Mouse (Mus musculus) limb, embryonic 13.5 days (tissue): ENCODE data around the gene Vtcn1. TPM values are rescaled to one million over a fixed set of nuclear protein-coding genes. Genes with fewer than 3 reads are reported as not detected.
"Not testable (repeated sequence)": the region's sequence is repeated elsewhere in the genome, so short reads cannot be mapped to it uniquely, and the experiment has no call there.

Source experiments
- ATAC-seq: fragments of 200-750 bp; cut with Nextera tagmentation; 2 replicates; pipeline ENCODE4 v1.8.0; 2017; ENCODE audit warnings: low read depth, moderate number of reproducible peaks, moderate TSS enrichment; ENCODE audit not compliant: low FRiP score
- H3K27ac ChIP-seq: fragments of 300-500 bp; sonication (generic); 2 replicates; pipeline ENCODE4 v1.5.1; 2015; ENCODE audit warnings: inconsistent platforms, mild to moderate bottlenecking, moderate library complexity
- H3K27me3 ChIP-seq: fragments of 300-500 bp; sonication (generic); 2 replicates; pipeline ENCODE4 v1.6.1; 2015; ENCODE audit warnings: mild to moderate bottlenecking, inconsistent platforms
- H3K36me3 ChIP-seq: fragments of 300-500 bp; sonication (generic); 2 replicates; pipeline ENCODE4 v1.6.1; 2015; ENCODE audit warnings: inconsistent platforms, mild to moderate bottlenecking, moderate library complexity
- H3K4me1 ChIP-seq: fragments of 300-500 bp; sonication (generic); 2 replicates; pipeline ENCODE4 v1.6.1; 2015; ENCODE audit warnings: inconsistent platforms
- H3K4me2 ChIP-seq: fragments of 300-500 bp; sonication (generic); replicated peaks from 2 replicates; pipeline ENCODE4 v1.6.1; 2015; ENCODE audit warnings: inconsistent platforms, mild to moderate bottlenecking, moderate library complexity
- H3K4me3 ChIP-seq: fragments of 300-500 bp; sonication (generic); 2 replicates; pipeline ENCODE4 v1.5.1; 2015; ENCODE audit warnings: moderate library complexity, mild to moderate bottlenecking, inconsistent platforms
- H3K9ac ChIP-seq: fragments of 300-500 bp; sonication (generic); 2 replicates; pipeline ENCODE4 v1.6.1; 2015; ENCODE audit warnings: mild to moderate bottlenecking, inconsistent platforms
- H3K9me3 ChIP-seq: fragments of 300-500 bp; sonication (generic); 2 replicates; pipeline ENCODE4 v1.6.1; 2016; ENCODE audit warnings: inconsistent platforms
- WGBS: fragments of 180-500 bp; shearing (Covaris S2); methylation state at CpG from one replicate; pipeline ENCODE4 v1.1.7; 2015; 5-methylcytosine and 5-hydroxymethylcytosine counted together
- polyA plus RNA-seq: library from polyadenylated mRNA; unstranded; fragments of >200 nt; fragmentation: Nextera tagmentation; extraction: Ambion mirVana; gene quantifications from 2 replicates; pipeline ENCODE4 v1.2.1, GENCODE M21; 2015

The Vtcn1 gene
- polyA plus RNA-seq, 1 experiment from 2014 or later, result 0.11 TPM

DNA sequence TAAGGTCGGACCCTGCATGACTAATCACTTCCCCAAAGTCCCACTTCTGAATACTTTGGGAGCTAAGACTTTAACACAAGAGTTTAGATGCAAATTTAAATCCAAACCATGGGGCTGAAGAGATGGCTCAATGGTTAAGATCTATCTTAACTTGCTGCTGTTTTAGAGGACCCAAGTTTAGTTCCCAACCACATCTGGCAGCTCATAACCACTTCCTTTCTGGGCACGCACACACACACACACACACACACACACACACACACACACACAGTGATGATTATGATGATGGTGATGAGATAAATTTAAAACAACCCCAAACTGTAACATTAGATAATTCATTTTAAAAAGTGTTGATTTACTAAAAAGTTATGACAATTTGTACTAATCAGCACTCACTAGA lies 13.4 kb upstream of the Vtcn1 start:
- Histone ChIP-seq H3K9me3 (no peaks in the 10 kb centered on the region), H3K27me3 (no peaks in the 10 kb centered on the region), H3K4me1 (no peaks in the 10 kb centered on the region), H3K9ac (no peak overlapping the region), H3K4me2 (no peak overlapping the region), H3K27ac (no peak overlapping the region), H3K4me3 (no peak overlapping the region), H3K36me3 (no peaks in the 10 kb centered on the region)
- no peak for ATAC-seq
- 88% methylated on average over 2 of the region's 2 CpGs for WGBS

DNA sequence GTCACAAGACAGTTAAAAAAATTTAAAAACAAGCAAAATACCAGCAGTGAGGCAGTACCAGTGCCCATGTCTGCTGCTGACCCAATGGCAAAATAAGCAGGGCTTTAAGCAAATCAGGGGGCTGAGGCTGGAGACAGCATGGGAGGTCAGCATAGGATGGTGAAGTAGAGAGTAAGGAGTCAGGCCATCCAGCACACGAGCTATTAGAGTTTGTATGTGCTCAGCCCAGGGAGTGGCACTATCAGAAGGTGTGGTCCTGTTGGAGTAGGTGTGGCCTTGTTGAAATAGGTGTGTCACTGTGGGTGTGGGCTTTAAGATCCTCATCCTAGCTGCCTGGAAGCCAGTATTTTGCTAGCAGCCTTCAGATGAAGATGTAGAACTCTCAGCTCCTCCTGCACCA lies 9.8 kb upstream of the Vtcn1 start:
- ATAC-seq, H3K4me3 ChIP-seq, H3K9ac ChIP-seq, H3K36me3 ChIP-seq, H3K27me3 ChIP-seq, H3K4me1 ChIP-seq, H3K9me3 ChIP-seq, H3K4me2 ChIP-seq, H3K27ac ChIP-seq: not testable (repeated sequence)
- 52% methylated on average over 1 of the region's 1 CpGs for WGBS

DNA sequence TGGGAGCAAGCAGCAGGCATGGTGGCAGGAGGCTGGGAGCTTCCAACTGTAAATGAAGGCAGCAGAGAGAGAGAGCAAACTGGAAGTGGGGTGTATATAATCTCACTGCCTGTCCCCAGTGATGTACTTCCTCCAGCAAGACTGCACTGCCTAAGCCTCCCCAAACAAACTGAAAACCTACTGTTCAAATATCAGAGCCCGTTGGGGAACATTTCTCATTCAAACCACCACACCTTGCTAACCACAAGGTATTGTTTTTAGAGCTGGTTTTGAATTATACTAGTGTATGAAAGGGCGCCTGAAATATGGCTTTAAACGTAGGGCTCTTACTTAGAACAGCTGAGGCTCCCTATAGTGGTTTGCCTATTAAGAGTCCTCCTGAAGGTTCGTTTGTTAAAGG lies 6.5 kb upstream of the Vtcn1 start:
- no peaks in the 10 kb centered on the region for H3K36me3 ChIP-seq
- no peak overlapping the region for H3K4me2 ChIP-seq
- H3K9me3 ChIP-seq, result no peaks in the 10 kb centered on the region
- 0 out of 2 replicates have a peak, but pooled peaks cover 5% of the 10 kb centered on the region for H3K27me3 ChIP-seq
- ATAC-seq, result no peak
- no peak overlapping the region for H3K9ac ChIP-seq
- no peak overlapping the region for H3K27ac ChIP-seq
- H3K4me3 ChIP-seq, result no peak overlapping the region
- 65% methylated on average over 4 of the region's 4 CpGs for WGBS
- H3K4me1 ChIP-seq, result peaks cover 7% of the 10 kb centered on the region

DNA sequence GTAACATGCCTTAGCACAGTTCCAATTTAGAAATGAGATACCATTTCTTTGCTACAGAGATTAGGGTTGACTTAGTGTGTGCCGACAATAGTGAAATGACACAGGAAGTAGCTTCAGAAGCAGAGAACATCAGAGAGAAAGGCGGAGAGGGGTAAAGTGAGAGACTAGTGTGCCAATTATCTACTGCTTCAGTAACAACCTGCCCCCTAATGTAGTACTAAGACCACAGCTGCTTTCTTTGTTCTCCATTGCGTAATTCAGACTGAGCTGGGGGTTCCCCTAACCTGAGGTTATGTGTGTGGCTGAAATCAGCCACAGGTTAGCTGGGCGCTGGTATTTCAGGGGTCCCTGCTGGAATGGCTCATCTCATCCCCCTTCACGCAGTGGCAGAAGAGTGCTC lies 5.7 kb upstream of the Vtcn1 start:
- Histone ChIP-seq H3K27ac (no peak overlapping the region), H3K4me3 (no peak overlapping the region), H3K27me3 (0 out of 2 replicates have a peak, but pooled peaks cover 5% of the 10 kb centered on the region), H3K4me2 (no peak overlapping the region), H3K9ac (no peak overlapping the region), H3K4me1 (peaks cover 7% of the 10 kb centered on the region), H3K9me3 (no peaks in the 10 kb centered on the region), H3K36me3 (no peaks in the 10 kb centered on the region)
- ATAC-seq, result no peak
- 89% methylated on average over 5 of the region's 5 CpGs for WGBS

DNA sequence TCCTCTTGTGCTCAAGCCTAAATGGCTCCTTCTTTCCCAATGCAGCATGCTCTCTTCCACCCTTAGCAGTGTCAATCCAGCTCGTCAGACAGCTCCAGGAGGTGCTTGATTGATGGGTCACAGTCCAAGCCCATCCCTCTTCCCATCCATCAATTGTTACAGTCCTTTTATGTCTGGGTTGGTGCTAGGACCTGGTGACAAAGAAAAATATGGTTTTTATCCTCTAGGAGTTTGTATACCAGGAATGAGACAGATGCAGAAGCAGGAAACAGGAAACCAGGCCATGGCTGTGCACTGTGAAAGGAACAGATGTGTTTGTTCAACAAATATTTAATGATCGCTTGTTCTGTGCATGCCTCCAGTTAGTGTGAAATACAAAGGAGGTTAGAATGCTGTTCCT lies 4.4 kb upstream of the Vtcn1 start:
- Histone ChIP-seq H3K36me3 (no peaks in the 10 kb centered on the region), H3K4me2 (no peak overlapping the region), H3K4me1 (peaks cover 10% of the 10 kb centered on the region), H3K27me3 (0 out of 2 replicates have a peak, but pooled peaks cover 5% of the 10 kb centered on the region), H3K4me3 (no peak overlapping the region), H3K9me3 (no peaks in the 10 kb centered on the region), H3K9ac (no peak overlapping the region), H3K27ac (no peak overlapping the region)
- 27% methylated on average over 2 of the region's 2 CpGs for WGBS
- peak; percentile 44; the same call in 1 of the 2 replicates for ATAC-seq

DNA sequence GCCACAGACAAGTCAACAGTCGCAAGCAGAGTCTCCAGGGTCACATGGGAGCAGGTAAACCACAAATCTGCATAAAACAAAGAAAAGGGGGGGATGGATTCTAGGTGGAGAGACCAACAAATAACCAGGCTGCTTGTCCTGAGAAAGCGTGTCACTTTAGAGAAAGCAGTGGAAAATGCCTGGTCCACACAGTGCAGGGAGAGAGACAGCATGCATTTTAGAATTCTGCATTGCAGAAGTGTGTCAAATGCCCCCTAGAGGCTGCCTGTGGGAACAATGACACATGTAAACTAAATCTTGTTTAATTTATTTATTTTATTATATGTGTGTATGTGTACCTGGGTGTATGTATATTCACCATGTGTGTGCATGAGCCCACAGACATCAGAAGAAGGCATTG lies 4.0 kb upstream of the Vtcn1 start:
- Histone ChIP-seq H3K9me3 (no peaks in the 10 kb centered on the region), H3K4me2 (no peak overlapping the region), H3K27ac (no peak overlapping the region), H3K36me3 (no peaks in the 10 kb centered on the region), H3K4me3 (no peak overlapping the region), H3K4me1 (peaks cover 10% of the 10 kb centered on the region), H3K27me3 (0 out of 2 replicates have a peak, but pooled peaks cover 5% of the 10 kb centered on the region), H3K9ac (no peak overlapping the region)
- 18% methylated on average over 2 of the region's 2 CpGs for WGBS
- peak; percentile 48; the same call in 1 of the 2 replicates for ATAC-seq

DNA sequence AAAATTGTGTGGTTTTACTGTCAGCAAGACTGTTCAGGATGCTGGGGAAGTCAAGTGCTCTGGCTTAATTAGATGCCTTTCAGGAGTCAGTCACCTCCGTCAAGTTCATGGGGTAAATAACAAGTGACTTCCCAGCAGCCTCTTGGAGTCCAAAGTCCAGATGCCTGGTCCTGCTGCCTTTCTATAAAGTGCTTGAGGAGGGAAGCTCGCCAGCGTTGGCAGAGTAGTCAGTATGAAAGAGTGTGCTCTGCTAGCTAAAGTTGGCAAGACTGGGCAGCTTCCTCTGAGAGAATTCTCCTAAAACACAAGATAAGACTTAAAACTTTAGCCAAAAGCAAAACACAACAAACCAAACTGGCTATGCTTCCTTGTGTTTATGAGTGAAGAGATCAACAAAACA lies 18.5 kb downstream of the Vtcn1 start:
- H3K4me3 ChIP-seq, result no peak overlapping the region
- H3K27ac ChIP-seq, result no peak overlapping the region
- H3K36me3 ChIP-seq, result no peaks in the 10 kb centered on the region
- no peaks in the 10 kb centered on the region for H3K27me3 ChIP-seq
- no peak for ATAC-seq
- H3K9ac ChIP-seq, result no peak overlapping the region
- 53% methylated on average over 3 of the region's 3 CpGs for WGBS
- H3K9me3 ChIP-seq, result no peaks in the 10 kb centered on the region
- H3K4me1 ChIP-seq, result peaks cover 11% of the 10 kb centered on the region
- no peak overlapping the region for H3K4me2 ChIP-seq

DNA sequence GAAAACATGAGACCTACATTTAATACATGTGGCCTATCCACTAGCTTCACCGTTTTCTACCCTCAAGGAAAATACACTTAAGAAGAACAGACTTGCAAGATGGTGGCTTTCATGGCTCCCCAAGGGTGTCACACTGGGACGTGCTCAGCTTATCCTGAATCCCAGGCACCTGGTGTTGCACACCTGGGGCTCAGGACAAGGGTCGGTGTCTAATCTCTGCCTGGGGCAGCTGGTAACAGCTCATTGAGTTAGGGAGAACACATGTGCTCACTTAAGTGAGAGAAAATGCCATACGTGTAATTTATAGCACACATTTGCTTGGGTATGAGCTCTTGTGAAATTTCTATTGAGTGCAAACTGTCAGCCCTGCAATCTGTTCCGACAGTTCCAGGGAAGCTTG lies 19.1 kb downstream of the Vtcn1 start:
- ATAC-seq, result no peak
- H3K36me3 ChIP-seq, result no peaks in the 10 kb centered on the region
- WGBS, result 30% methylated on average over 5 of the region's 5 CpGs
- no peak overlapping the region for H3K27ac ChIP-seq
- H3K27me3 ChIP-seq, result no peaks in the 10 kb centered on the region
- H3K4me2 ChIP-seq, result no peak overlapping the region
- H3K4me3 ChIP-seq, result no peak overlapping the region
- H3K9ac ChIP-seq, result no peak overlapping the region
- H3K4me1 ChIP-seq, result peaks cover 11% of the 10 kb centered on the region
- no peaks in the 10 kb centered on the region for H3K9me3 ChIP-seq

DNA sequence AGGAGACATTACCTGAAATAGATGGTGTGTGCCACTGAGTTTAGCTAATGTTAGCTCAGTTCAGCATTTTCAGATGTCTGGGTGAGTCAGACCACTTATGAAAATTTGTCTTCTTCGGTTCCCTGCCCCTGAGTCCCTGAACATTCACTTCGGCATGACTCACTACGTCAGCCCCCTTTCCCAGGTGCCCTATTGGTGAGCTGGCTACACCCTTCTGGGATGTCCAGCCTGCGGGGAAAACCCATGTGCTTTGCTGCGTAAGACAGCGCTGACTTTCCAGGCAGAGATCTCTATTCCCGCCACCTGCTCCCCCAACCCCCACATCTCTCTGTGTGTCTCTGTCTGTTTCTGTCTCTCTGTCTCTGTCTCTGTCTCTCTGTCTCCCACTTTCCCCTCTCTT lies 23.1 kb downstream of the Vtcn1 start:
- 86% methylated on average over 7 of the region's 7 CpGs for WGBS
- no peak overlapping the region for H3K4me2 ChIP-seq
- H3K9ac ChIP-seq, result no peak overlapping the region
- H3K9me3 ChIP-seq, result no peaks in the 10 kb centered on the region
- H3K4me3 ChIP-seq, result no peak overlapping the region
- no peak overlapping the region for H3K27ac ChIP-seq
- H3K36me3 ChIP-seq, result no peaks in the 10 kb centered on the region
- no peaks in the 10 kb centered on the region for H3K27me3 ChIP-seq
- ATAC-seq, result no peak
- H3K4me1 ChIP-seq, result peaks cover 11% of the 10 kb centered on the region

DNA sequence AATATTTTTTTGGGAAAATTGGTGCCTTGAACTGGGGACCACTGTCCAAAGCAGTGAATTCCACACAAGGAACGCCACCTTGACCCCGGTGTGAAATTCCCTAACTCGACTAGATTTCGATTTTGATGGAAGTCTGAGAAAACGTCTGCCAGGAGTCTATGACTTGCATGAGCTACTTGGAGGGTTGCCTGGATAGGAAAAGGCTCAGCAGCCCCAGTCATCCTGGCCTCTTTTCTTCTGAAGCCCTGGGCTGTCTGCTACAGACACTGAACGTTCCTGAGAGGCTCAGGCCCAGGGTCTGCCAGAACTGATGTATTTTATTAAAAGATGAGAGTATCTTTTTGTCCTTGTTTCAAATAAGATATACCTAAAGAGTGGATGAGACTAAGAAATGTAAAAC lies 25.2 kb downstream of the Vtcn1 start:
- Histone ChIP-seq H3K36me3 (no peaks in the 10 kb centered on the region), H3K9ac (no peak overlapping the region), H3K27ac (no peak overlapping the region), H3K27me3 (no peaks in the 10 kb centered on the region), H3K4me1 (no peaks in the 10 kb centered on the region), H3K4me3 (no peak overlapping the region), H3K9me3 (no peaks in the 10 kb centered on the region), H3K4me2 (no peak overlapping the region)
- WGBS, result 78% methylated on average over 6 of the region's 6 CpGs
- ATAC-seq, result no peak

DNA sequence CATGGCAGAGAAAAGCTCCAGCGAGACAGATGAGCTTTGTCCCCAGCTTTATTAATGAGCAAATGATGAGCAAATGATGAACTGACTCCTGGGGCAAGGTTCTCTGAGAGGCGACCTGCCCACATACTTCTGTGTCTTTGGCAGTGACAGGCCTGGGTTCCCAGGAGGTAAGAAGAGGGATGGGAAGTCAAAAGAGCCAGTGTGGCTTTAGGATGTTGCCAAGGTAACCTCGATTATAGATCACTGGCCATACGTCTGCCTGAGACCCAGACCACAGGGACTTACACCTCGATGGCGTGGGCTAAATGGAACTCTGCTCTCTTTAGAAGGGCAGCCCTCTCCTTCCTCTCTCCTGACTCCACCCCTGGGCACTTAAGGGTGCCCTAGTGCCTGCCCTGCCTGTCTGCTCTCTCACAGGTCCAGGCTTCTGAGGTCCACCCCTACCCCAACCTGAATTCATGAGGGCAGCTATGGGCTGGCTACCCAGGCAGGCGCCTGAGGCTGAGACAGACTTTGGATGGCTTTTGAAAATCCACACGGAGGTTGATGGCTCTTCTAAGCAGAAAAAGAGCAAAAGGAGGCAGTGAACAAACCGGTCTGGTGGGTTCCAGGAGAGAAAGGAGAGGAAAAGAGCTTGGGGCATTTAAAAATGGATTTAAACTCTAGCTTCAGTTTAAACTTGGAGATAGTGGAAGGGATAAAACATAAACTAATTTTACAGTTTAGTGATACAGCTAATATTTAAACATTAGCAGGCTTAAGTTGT lies 31.0 kb downstream of the Vtcn1 start:
- no peak overlapping the region for H3K27ac ChIP-seq
- no peak for ATAC-seq

DNA sequence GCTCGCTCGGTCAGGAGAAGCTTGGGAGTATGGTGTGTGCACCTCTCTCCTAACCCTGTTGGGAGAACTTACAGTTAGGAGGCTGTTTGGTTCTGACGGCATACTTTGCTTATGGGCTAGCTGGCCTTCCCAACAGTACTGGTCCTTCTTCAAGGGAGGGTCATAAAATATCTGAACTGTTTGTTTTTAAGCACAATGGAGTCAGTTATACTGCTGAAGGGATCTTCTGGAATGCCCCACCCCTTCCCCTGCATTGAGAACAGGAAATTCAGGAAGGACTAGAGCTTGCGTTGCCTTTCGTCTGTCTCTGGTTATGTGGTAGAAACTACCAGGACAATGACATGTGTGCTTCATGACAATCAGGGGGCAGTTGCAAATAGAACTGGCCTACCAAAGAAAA lies 31.9 kb downstream of the Vtcn1 start:
- Histone ChIP-seq H3K27me3 (no peaks in the 10 kb centered on the region), H3K27ac (no peak overlapping the region), H3K9me3 (no peaks in the 10 kb centered on the region), H3K4me2 (no peak overlapping the region), H3K36me3 (no peaks in the 10 kb centered on the region), H3K9ac (no peak overlapping the region), H3K4me3 (no peak overlapping the region), H3K4me1 (peaks cover 6% of the 10 kb centered on the region; the same call in 1 of the 2 replicates)
- 79% methylated on average over 5 of the region's 5 CpGs for WGBS
- ATAC-seq, result no peak

More for the DNA sequence above, 31.0 kb downstream of the Vtcn1 start:
- H3K27me3 ChIP-seq, result no peaks in the 10 kb centered on the region
- H3K9me3 ChIP-seq, result no peaks in the 10 kb centered on the region
- H3K9ac ChIP-seq, result no peak overlapping the region
- H3K36me3 ChIP-seq, result no peaks in the 10 kb centered on the region
- no peak overlapping the region for H3K4me3 ChIP-seq
- 59% methylated on average over 9 of the region's 9 CpGs for WGBS
- no peak overlapping the region for H3K4me2 ChIP-seq
- no peaks in the 10 kb centered on the region for H3K4me1 ChIP-seq
